Mouse (Mus musculus): ENCODE results near the gene Tkfc. TPM values are rescaled to one million over a fixed set of nuclear protein-coding genes. Genes with fewer than 3 reads are reported as not detected.
"Not testable (repeated sequence)": the region's sequence is repeated elsewhere in the genome, so short reads cannot be mapped to it uniquely, and the experiment has no call there.

The Tkfc gene
- polyA plus RNA-seq, 1 experiment from 2014 or later = 26.8 TPM

DNA sequence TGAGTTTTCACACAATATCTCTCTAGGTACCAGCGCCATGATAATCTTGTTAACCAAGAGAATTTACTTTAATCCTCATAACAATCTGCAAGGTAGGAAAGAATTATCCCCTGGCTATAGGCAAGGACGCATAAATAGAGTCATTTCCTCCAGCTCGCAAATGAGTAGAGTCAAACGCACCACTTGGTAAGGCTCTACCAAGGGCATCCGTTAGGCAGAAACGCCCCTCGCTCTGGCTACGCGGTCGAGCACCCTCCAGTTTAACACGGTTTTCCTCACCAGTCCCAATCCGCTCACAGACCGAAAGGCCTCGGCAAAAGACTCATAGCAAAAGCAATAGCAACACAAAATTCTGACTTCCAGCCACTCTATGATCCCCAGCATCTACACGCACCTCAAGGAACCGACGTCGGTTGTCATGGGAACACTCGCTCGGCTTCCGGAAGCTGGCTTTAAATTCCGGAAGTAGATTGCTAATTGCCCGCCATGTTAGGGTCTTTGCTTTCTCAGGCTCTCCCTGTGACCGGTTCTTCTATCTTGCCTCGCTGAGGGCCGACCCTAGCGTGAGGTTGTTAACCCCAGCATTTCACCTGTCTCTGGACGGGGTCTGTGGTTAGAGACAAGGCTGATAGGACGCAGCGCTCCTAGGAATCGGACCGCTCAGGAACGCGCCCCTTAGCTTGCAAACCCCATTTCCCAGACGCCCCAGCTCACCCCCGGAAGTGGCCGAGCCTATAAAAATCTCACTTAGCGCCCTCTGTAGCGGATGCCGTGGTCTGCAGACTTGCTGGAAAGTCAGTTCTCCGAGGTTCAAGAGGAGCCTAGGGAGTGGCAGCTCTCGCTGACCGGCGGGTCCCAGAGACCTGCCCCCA is 28.5 kb downstream of the Tkfc start, which contains the start of the genes Cyb561a3 and Tmem138:
TSS of gene Cyb561a3 (plus strand) at position 483 of the 872 bp plus-strand sequence.
TSS of gene Tmem138 (minus strand) at position 673 of the 872 bp plus-strand sequence.
- Histone ChIP-seq H3K9ac (peak within 1 kb of the TSS; percentile 78), H3K27me3 (ENCODE audit: control insufficient read depth, insufficient read depth, low read length) (no peaks in the 10 kb centered on the region), H3K4me3 (replicated peaks; ENCODE audit: low read length) (peak within 1 kb of the TSS; percentile 74), H3K9me3 (ENCODE audit: control insufficient read depth, low read length) (no peaks in the 10 kb centered on the region), H3K4me1 (replicated peaks; ENCODE audit: control insufficient read depth, insufficient read depth, low read length) (peaks cover 17% of the 10 kb centered on the region), H3K4me2 (replicated peaks) (peak within 1 kb of the TSS; percentile 88), H3K27ac (peak within 1 kb of the TSS; percentile 95), H3K36me3 (replicated peaks; ENCODE audit: control insufficient read depth, insufficient read depth) (peaks cover 29% of the 10 kb centered on the region)
- WGBS = under 1% methylated on average over 44 of the region's 44 CpGs
- peak; percentile 97 for ATAC-seq (ENCODE audit: low FRiP score)
- DNase-seq (ENCODE audit: low spot score) = peak; percentile 96

DNA sequence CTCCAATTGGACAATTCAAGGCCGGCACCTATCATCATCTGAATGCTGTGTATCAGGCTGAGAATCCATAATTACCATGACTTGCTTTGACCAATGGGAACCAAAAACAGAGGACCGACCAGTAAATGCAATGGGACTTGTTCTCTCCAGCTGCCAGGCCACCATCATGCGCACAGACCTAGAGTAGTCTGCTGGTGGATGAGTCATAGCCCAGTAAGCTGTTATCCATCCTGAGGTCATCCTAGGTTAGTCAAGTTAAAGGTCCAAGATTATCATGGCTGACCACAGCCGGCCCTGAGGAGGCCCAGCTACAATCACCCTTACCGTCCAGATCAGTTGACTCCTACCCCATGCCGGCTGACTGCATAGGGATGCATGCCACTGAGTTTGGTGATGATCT is 35.8 kb downstream of the Tkfc start:
- H3K4me3 ChIP-seq (replicated peaks; ENCODE audit: low read length) = no peak overlapping the region
- H3K9me3 ChIP-seq (ENCODE audit: control insufficient read depth, low read length) = no peaks in the 10 kb centered on the region
- no peak overlapping the region for H3K27ac ChIP-seq
- DNase-seq (ENCODE audit: low spot score) = no peak
- H3K4me2 ChIP-seq (replicated peaks) = no peak overlapping the region
- ATAC-seq (ENCODE audit: low FRiP score) = no peak
- no peaks in the 10 kb centered on the region for H3K27me3 ChIP-seq (ENCODE audit: control insufficient read depth, insufficient read depth, low read length)
- no peaks in the 10 kb centered on the region for H3K4me1 ChIP-seq (replicated peaks; ENCODE audit: control insufficient read depth, insufficient read depth, low read length)
- no peak overlapping the region for H3K9ac ChIP-seq
- WGBS = 96% methylated on average over 6 of the region's 6 CpGs
- peaks cover 47% of the 10 kb centered on the region for H3K36me3 ChIP-seq (replicated peaks; ENCODE audit: control insufficient read depth, insufficient read depth)

DNA sequence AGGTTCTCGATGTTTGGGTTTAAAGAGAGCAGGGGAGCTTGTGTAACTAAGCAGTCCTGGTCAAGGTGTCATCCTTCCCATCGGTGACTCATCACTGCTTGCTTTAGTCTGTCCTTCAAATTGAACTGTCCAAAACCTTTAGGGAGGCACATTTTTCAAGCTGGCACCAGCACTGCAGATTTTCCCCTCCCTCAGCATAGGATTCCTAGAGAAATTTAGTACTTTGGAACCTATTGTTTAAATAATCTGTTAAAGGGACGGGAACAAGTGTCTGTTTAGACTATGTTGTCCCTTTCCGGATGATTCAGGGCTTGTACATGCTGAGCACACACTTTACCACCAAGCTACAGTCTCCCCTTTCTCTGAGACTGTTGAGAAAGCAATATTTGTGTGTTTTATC is 40.2 kb downstream of the Tkfc start:
- Histone ChIP-seq H3K4me1 (replicated peaks; ENCODE audit: control insufficient read depth, insufficient read depth, low read length) (no peaks in the 10 kb centered on the region), H3K9me3 (ENCODE audit: control insufficient read depth, low read length) (no peaks in the 10 kb centered on the region), H3K36me3 (replicated peaks; ENCODE audit: control insufficient read depth, insufficient read depth) (peaks cover 9% of the 10 kb centered on the region), H3K27ac (no peak overlapping the region), H3K4me3 (replicated peaks; ENCODE audit: low read length) (no peak overlapping the region), H3K4me2 (replicated peaks) (no peak overlapping the region), H3K27me3 (ENCODE audit: control insufficient read depth, insufficient read depth, low read length) (no peaks in the 10 kb centered on the region), H3K9ac (no peak overlapping the region)
- 85% methylated on average over 4 of the region's 4 CpGs for WGBS
- DNase-seq (ENCODE audit: low spot score) (no peak), ATAC-seq (ENCODE audit: low FRiP score) (no peak)

- 87% methylated on average over 6 of the region's 6 CpGs for WGBS
These were observed 41.2 kb downstream of the Tkfc start for GRCm38 (mm10) chr19:10564278-10564677.

GRCm38 (mm10) chr19:10562351-10562750 is 43.1 kb downstream of the Tkfc start:
- WGBS = 67% methylated on average over 5 of the region's 5 CpGs
- Histone ChIP-seq H3K36me3 (replicated peaks; ENCODE audit: control insufficient read depth, insufficient read depth) (no peaks in the 10 kb centered on the region), H3K4me2 (replicated peaks) (no peak overlapping the region), H3K9ac (no peak overlapping the region), H3K9me3 (ENCODE audit: control insufficient read depth, low read length) (no peaks in the 10 kb centered on the region), H3K4me1 (replicated peaks; ENCODE audit: control insufficient read depth, insufficient read depth, low read length) (no peaks in the 10 kb centered on the region), H3K27ac (no peak overlapping the region), H3K27me3 (ENCODE audit: control insufficient read depth, insufficient read depth, low read length) (no peaks in the 10 kb centered on the region), H3K4me3 (replicated peaks; ENCODE audit: low read length) (no peak overlapping the region)
- no peak for ATAC-seq (ENCODE audit: low FRiP score)
- no peak for DNase-seq (ENCODE audit: low spot score)

More at GRCm38 (mm10) chr19:10564278-10564677, 41.2 kb downstream of the Tkfc start:
- no peak overlapping the region for H3K4me3 ChIP-seq (replicated peaks; ENCODE audit: low read length)
- H3K36me3 ChIP-seq (replicated peaks; ENCODE audit: control insufficient read depth, insufficient read depth) = no peaks in the 10 kb centered on the region
- H3K27me3 ChIP-seq (ENCODE audit: control insufficient read depth, insufficient read depth, low read length) = no peaks in the 10 kb centered on the region
- no peaks in the 10 kb centered on the region for H3K4me1 ChIP-seq (replicated peaks; ENCODE audit: control insufficient read depth, insufficient read depth, low read length)
- no peak overlapping the region for H3K4me2 ChIP-seq (replicated peaks)
- DNase-seq (ENCODE audit: low spot score) (no peak), ATAC-seq (ENCODE audit: low FRiP score) (no peak)
- H3K27ac ChIP-seq = no peak overlapping the region
- H3K9me3 ChIP-seq (ENCODE audit: control insufficient read depth, low read length) = no peaks in the 10 kb centered on the region
- no peak overlapping the region for H3K9ac ChIP-seq

- H3K27ac ChIP-seq = no peak overlapping the region
- H3K4me1 ChIP-seq (replicated peaks; ENCODE audit: control insufficient read depth, insufficient read depth, low read length) = peaks cover 3% of the 10 kb centered on the region; the same call in 1 of the 2 replicates
- WGBS = 69% methylated on average over 6 of the region's 6 CpGs
- no peak overlapping the region for H3K9ac ChIP-seq
- no peak overlapping the region for H3K4me3 ChIP-seq (replicated peaks; ENCODE audit: low read length)
- no peak overlapping the region for H3K4me2 ChIP-seq (replicated peaks)
- no peaks in the 10 kb centered on the region for H3K9me3 ChIP-seq (ENCODE audit: control insufficient read depth, low read length)
- DNase-seq (ENCODE audit: low spot score) (no peak), ATAC-seq (ENCODE audit: low FRiP score) (no peak)
- no peaks in the 10 kb centered on the region for H3K27me3 ChIP-seq (ENCODE audit: control insufficient read depth, insufficient read depth, low read length)
- no peaks in the 10 kb centered on the region for H3K36me3 ChIP-seq (replicated peaks; ENCODE audit: control insufficient read depth, insufficient read depth)
These were observed 43.7 kb downstream of the Tkfc start for GRCm38 (mm10) chr19:10561558-10562314.

- peaks cover 13% of the 10 kb centered on the region for H3K4me1 ChIP-seq (replicated peaks; ENCODE audit: control insufficient read depth, insufficient read depth, low read length)
- ATAC-seq (ENCODE audit: low FRiP score) (no peak), DNase-seq (ENCODE audit: low spot score) (peak; percentile 45)
- H3K9ac ChIP-seq = no peak overlapping the region
- no peak overlapping the region for H3K4me3 ChIP-seq (replicated peaks; ENCODE audit: low read length)
- 35% methylated on average over 5 of the region's 5 CpGs for WGBS
- H3K36me3 ChIP-seq (replicated peaks; ENCODE audit: control insufficient read depth, insufficient read depth) = no peaks in the 10 kb centered on the region
- no peaks in the 10 kb centered on the region for H3K9me3 ChIP-seq (ENCODE audit: control insufficient read depth, low read length)
- H3K4me2 ChIP-seq (replicated peaks) = no peak overlapping the region
- H3K27ac ChIP-seq = no peak overlapping the region
- no peaks in the 10 kb centered on the region for H3K27me3 ChIP-seq (ENCODE audit: control insufficient read depth, insufficient read depth, low read length)
These were observed 45.3 kb downstream of the Tkfc start for GRCm38 (mm10) chr19:10560108-10560507.

DNA sequence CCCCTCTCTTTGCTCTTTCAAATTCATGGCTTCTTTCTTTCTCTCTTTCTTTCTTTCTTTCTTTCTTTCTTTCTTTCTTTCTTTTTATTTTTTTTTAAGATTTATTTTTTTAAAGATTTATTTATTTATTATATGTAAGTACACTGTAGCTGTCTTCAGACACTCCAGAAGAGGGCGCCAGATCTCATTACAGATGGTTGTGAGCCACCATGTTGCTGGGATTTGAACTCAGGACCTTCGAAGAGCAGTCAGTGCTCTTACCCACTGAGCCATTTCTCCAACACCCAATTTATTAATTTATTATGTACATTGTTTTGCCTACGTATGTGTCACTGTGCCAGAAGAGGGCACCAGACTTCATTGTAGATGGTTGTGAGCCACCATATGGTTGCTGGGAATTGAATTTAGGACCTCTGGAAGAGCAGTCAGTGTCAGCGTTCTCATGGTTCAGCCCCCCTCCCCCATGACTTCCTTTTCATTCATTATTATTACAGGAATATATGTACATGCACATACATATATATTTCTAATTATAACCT is 47.5 kb downstream of the Tkfc start:
- not testable (repeated sequence) for H3K27ac ChIP-seq; ATAC-seq (ENCODE audit: low FRiP score); H3K27me3 ChIP-seq (ENCODE audit: control insufficient read depth, insufficient read depth, low read length); H3K36me3 ChIP-seq (replicated peaks; ENCODE audit: control insufficient read depth, insufficient read depth); DNase-seq (ENCODE audit: low spot score); H3K9ac ChIP-seq; H3K4me3 ChIP-seq (replicated peaks; ENCODE audit: low read length); H3K4me2 ChIP-seq (replicated peaks); H3K9me3 ChIP-seq (ENCODE audit: control insufficient read depth, low read length)
- 72% methylated on average over 4 of the region's 4 CpGs for WGBS
- peaks cover 21% of the 10 kb centered on the region for H3K4me1 ChIP-seq (replicated peaks; ENCODE audit: control insufficient read depth, insufficient read depth, low read length)

DNA sequence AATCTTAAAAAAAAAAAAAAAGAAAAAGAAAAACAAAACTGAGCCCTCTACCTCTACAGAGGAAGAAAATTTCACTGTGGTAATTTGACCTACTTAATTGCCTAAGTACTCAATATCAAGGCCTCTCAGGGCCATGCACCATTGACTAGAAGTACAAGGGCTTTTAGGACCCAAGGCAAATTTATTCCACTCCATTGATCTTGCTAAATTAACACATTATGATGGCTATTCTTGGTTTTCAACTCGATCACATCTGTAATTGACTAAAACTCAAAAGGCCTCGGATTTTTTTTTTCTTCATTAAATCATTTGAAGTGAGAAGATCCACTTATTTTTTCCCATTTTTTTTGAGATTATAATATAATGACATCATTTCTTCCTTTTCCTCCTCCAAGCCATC is 48.0 kb downstream of the Tkfc start:
- Histone ChIP-seq H3K27me3 (ENCODE audit: control insufficient read depth, insufficient read depth, low read length) (no peaks in the 10 kb centered on the region), H3K9me3 (ENCODE audit: control insufficient read depth, low read length) (no peaks in the 10 kb centered on the region), H3K4me1 (replicated peaks; ENCODE audit: control insufficient read depth, insufficient read depth, low read length) (peaks cover 21% of the 10 kb centered on the region), H3K9ac (no peak overlapping the region), H3K4me2 (replicated peaks) (no peak overlapping the region), H3K36me3 (replicated peaks; ENCODE audit: control insufficient read depth, insufficient read depth) (peaks cover 11% of the 10 kb centered on the region), H3K27ac (no peak overlapping the region), H3K4me3 (replicated peaks; ENCODE audit: low read length) (no peak overlapping the region)
- WGBS = 76% methylated on average over 2 of the region's 2 CpGs
- no peak for DNase-seq (ENCODE audit: low spot score)
- no peak for ATAC-seq (ENCODE audit: low FRiP score)

Measured in hindbrain, embryonic 14.5 days (tissue).